Mouse (Mus musculus): Measurements from ENCODE around the gene Nfib. TPM values are rescaled to one million over a fixed set of nuclear protein-coding genes. Genes with fewer than 3 reads are reported as not detected.

Gene Nfib
- total and polyA plus RNA-seq, 3 experiments: 0.16 TPM; not detected in 2

GRCm38 (mm10) chr4:82389876-82390275 lies 315.7 kb downstream of the Nfib start:
- ATAC-seq (ENCODE audit: extremely low read depth, insufficient number of reproducible peaks, low FRiP score, poor library complexity, severe bottlenecking) (no peak), DNase-seq (ENCODE audit: low spot score) (no peak)
- Histone ChIP-seq H3K4me1 (ENCODE audit: insufficient read depth, low read depth, low read length) (no peaks in the 10 kb centered on the region), H3K36me3 (replicated peaks) (no peaks in the 10 kb centered on the region), H3K4me3 (ENCODE audit: low read depth, low read length) (no peak overlapping the region), H3K9me3 (replicated peaks) (peaks cover 29% of the 10 kb centered on the region), H3K27me3 (ENCODE audit: insufficient read depth, low read length) (no peaks in the 10 kb centered on the region)
- no peak for TF ChIP-seq CTCF (IDR thresholded peaks at IDR 0.05; ENCODE audit: low read depth, low read length)
- TF ChIP-seq TAL1 (conservative IDR thresholded peaks at IDR 0.05; ENCODE audit: low read depth, low read length): no peak
- no peak for TF ChIP-seq GATA1 (IDR thresholded peaks at IDR 0.05; ENCODE audit: borderline replicate concordance, low read length)
- no peak for TF ChIP-seq GATA2 (IDR thresholded peaks at IDR 0.05; ENCODE audit: borderline replicate concordance, low read depth, low read length)
- no peak for TF ChIP-seq POLR2AphosphoS5 (IDR thresholded peaks at IDR 0.05; ENCODE audit: insufficient replicate concordance, low read depth, low read length)

GRCm38 (mm10) chr4:82387620-82388019 lies 317.9 kb downstream of the Nfib start:
- no peak for ATAC-seq (ENCODE audit: extremely low read depth, insufficient number of reproducible peaks, low FRiP score, poor library complexity, severe bottlenecking)
- DNase-seq (ENCODE audit: low spot score): no peak
- Histone ChIP-seq H3K4me1 (ENCODE audit: insufficient read depth, low read depth, low read length) (no peaks in the 10 kb centered on the region), H3K36me3 (replicated peaks) (no peaks in the 10 kb centered on the region), H3K9me3 (replicated peaks) (peaks cover 29% of the 10 kb centered on the region), H3K4me3 (ENCODE audit: low read depth, low read length) (no peak overlapping the region), H3K27me3 (ENCODE audit: insufficient read depth, low read length) (no peaks in the 10 kb centered on the region)
- TF ChIP-seq CTCF (IDR thresholded peaks at IDR 0.05; ENCODE audit: low read depth, low read length): no peak
- no peak for TF ChIP-seq GATA2 (IDR thresholded peaks at IDR 0.05; ENCODE audit: borderline replicate concordance, low read depth, low read length)
- no peak for TF ChIP-seq TAL1 (conservative IDR thresholded peaks at IDR 0.05; ENCODE audit: low read depth, low read length)
- no peak for TF ChIP-seq POLR2AphosphoS5 (IDR thresholded peaks at IDR 0.05; ENCODE audit: insufficient replicate concordance, low read depth, low read length)
- no peak for TF ChIP-seq GATA1 (IDR thresholded peaks at IDR 0.05; ENCODE audit: borderline replicate concordance, low read length)

GRCm38 (mm10) chr4:82386222-82386993 lies 319.1 kb downstream of the Nfib start:
- TF ChIP-seq GATA2 (IDR thresholded peaks at IDR 0.05; ENCODE audit: borderline replicate concordance, low read depth, low read length): no peak
- TF ChIP-seq CTCF (IDR thresholded peaks at IDR 0.05; ENCODE audit: low read depth, low read length): no peak
- TF ChIP-seq POLR2AphosphoS5 (IDR thresholded peaks at IDR 0.05; ENCODE audit: insufficient replicate concordance, low read depth, low read length): no peak
- no peak for TF ChIP-seq TAL1 (conservative IDR thresholded peaks at IDR 0.05; ENCODE audit: low read depth, low read length)
- DNase-seq (ENCODE audit: low spot score): no peak

GRCm38 (mm10) chr4:82385638-82386037 lies 319.9 kb downstream of the Nfib start:
- no peaks in the 10 kb centered on the region for H3K27me3 ChIP-seq (ENCODE audit: insufficient read depth, low read length)
- no peak for ATAC-seq (ENCODE audit: extremely low read depth, insufficient number of reproducible peaks, low FRiP score, poor library complexity, severe bottlenecking)
- H3K4me1 ChIP-seq (ENCODE audit: insufficient read depth, low read depth, low read length): no peaks in the 10 kb centered on the region
- peaks cover 23% of the 10 kb centered on the region for H3K9me3 ChIP-seq (replicated peaks)
- no peak overlapping the region for H3K4me3 ChIP-seq (ENCODE audit: low read depth, low read length)
- TF ChIP-seq TAL1 (conservative IDR thresholded peaks at IDR 0.05; ENCODE audit: low read depth, low read length): no peak
- DNase-seq (ENCODE audit: low spot score): no peak
- no peaks in the 10 kb centered on the region for H3K36me3 ChIP-seq (replicated peaks)

More at GRCm38 (mm10) chr4:82386222-82386993, 319.1 kb downstream of the Nfib start:
- Histone ChIP-seq H3K4me3 (ENCODE audit: low read depth, low read length) (no peak overlapping the region), H3K36me3 (replicated peaks) (no peaks in the 10 kb centered on the region), H3K27me3 (ENCODE audit: insufficient read depth, low read length) (no peaks in the 10 kb centered on the region), H3K9me3 (replicated peaks) (peaks cover 23% of the 10 kb centered on the region), H3K4me1 (ENCODE audit: insufficient read depth, low read depth, low read length) (no peaks in the 10 kb centered on the region)
- ATAC-seq (ENCODE audit: extremely low read depth, insufficient number of reproducible peaks, low FRiP score, poor library complexity, severe bottlenecking): no peak

- no peak for ATAC-seq (ENCODE audit: extremely low read depth, insufficient number of reproducible peaks, low FRiP score, poor library complexity, severe bottlenecking)
- H3K4me1 ChIP-seq (ENCODE audit: insufficient read depth, low read depth, low read length): no peaks in the 10 kb centered on the region
Measured at GRCm38 (mm10) chr4:82383991-82384731, 321.4 kb downstream of the Nfib start.

GRCm38 (mm10) chr4:82383346-82383745 lies 322.2 kb downstream of the Nfib start:
- DNase-seq (ENCODE audit: low spot score) (no peak), ATAC-seq (ENCODE audit: extremely low read depth, insufficient number of reproducible peaks, low FRiP score, poor library complexity, severe bottlenecking) (no peak)
- H3K36me3 ChIP-seq (replicated peaks): no peaks in the 10 kb centered on the region
- H3K4me3 ChIP-seq (ENCODE audit: low read depth, low read length): no peak overlapping the region
- peaks cover 14% of the 10 kb centered on the region for H3K9me3 ChIP-seq (replicated peaks)
- H3K27me3 ChIP-seq (ENCODE audit: insufficient read depth, low read length): no peaks in the 10 kb centered on the region
- TF ChIP-seq CTCF (IDR thresholded peaks at IDR 0.05; ENCODE audit: low read depth, low read length): no peak
- no peak for TF ChIP-seq POLR2AphosphoS5 (IDR thresholded peaks at IDR 0.05; ENCODE audit: insufficient replicate concordance, low read depth, low read length)
- no peak for TF ChIP-seq GATA1 (IDR thresholded peaks at IDR 0.05; ENCODE audit: borderline replicate concordance, low read length)
- TF ChIP-seq GATA2 (IDR thresholded peaks at IDR 0.05; ENCODE audit: borderline replicate concordance, low read depth, low read length): no peak
- TF ChIP-seq TAL1 (conservative IDR thresholded peaks at IDR 0.05; ENCODE audit: low read depth, low read length): no peak
- no peaks in the 10 kb centered on the region for H3K4me1 ChIP-seq (ENCODE audit: insufficient read depth, low read depth, low read length)

More at GRCm38 (mm10) chr4:82383991-82384731, 321.4 kb downstream of the Nfib start:
- no peaks in the 10 kb centered on the region for H3K27me3 ChIP-seq (ENCODE audit: insufficient read depth, low read length)
- TF ChIP-seq GATA1 (IDR thresholded peaks at IDR 0.05; ENCODE audit: borderline replicate concordance, low read length): no peak
- no peak for TF ChIP-seq TAL1 (conservative IDR thresholded peaks at IDR 0.05; ENCODE audit: low read depth, low read length)
- TF ChIP-seq GATA2 (IDR thresholded peaks at IDR 0.05; ENCODE audit: borderline replicate concordance, low read depth, low read length): no peak
- no peak for TF ChIP-seq CTCF (IDR thresholded peaks at IDR 0.05; ENCODE audit: low read depth, low read length)
- no peak for TF ChIP-seq POLR2AphosphoS5 (IDR thresholded peaks at IDR 0.05; ENCODE audit: insufficient replicate concordance, low read depth, low read length)
- DNase-seq (ENCODE audit: low spot score): no peak
- no peak overlapping the region for H3K4me3 ChIP-seq (ENCODE audit: low read depth, low read length)
- no peaks in the 10 kb centered on the region for H3K36me3 ChIP-seq (replicated peaks)
- peaks cover 18% of the 10 kb centered on the region for H3K9me3 ChIP-seq (replicated peaks)

All from G1E (cell line).